Mouse (Mus musculus): ENCODE measurements at regions not wholly inside any gene's neighbourhood (a gene's known extent, or its start where the extent isn't known, plus 50 kb on each side); places are given as distances from the start of the nearest gene placed in this dataset.
"Not testable (repeated sequence)": the region's sequence is repeated elsewhere in the genome, so short reads cannot be mapped to it uniquely, and the experiment has no call there.

DNA sequence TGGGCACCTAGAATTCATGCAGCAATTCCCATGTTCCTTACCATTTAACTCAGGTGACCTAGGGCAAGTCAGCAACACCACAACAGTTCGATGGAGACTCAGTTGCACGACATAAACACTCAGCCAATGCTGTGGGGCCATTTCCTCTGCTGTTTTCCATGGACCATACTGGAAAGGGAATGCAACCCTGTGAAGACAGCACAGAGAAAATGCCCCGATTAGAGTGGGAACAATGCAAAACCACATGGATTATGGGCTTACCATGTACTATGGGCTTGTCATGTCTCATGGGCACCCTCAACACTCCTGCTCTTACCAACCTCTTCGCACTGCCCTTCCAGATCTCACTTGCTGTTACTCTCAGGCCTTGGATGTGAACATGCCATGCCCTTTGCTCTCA, 207.6 kb downstream of the Snurf start:
- not testable (repeated sequence) for TF ChIP-seq CTCF (conservative IDR thresholded peaks at IDR 0.05; ENCODE audit: insufficient read depth, insufficient read length, low read depth, low read length); POLR2A (IDR thresholded peaks at IDR 0.05; ENCODE audit: low read depth, low read length)

Measured in kidney, adult 2 months (tissue).